Mouse (Mus musculus): Measurements from ENCODE around the gene Wdtc1. TPM values are rescaled to one million over a fixed set of nuclear protein-coding genes. Genes with fewer than 3 reads are reported as not detected.

The Wdtc1 gene
- total RNA-seq, 2 experiments from 2014 or later: 71.9 to 73.6 TPM

DNA sequence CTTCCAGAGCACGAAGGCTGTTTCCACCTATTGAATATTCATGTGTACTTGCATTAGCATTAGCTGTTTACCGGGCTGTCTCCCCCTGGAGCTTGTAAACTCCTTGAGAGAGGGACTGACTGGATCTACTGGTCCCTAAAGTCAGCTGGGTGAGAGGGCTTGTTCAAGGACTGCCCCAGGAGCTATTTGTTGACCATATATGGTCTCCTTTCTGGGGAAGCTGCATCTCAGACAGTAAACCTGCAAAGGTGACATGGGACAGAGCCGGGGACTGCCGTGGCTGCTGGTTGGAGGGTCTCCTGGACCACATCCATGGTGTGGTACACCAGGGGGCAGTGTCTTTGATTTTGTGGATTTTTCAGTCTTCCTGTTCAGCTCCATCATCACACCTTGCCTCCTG is 70.6 kb downstream of the Wdtc1 start:
- no peak for DNase-seq

DNA sequence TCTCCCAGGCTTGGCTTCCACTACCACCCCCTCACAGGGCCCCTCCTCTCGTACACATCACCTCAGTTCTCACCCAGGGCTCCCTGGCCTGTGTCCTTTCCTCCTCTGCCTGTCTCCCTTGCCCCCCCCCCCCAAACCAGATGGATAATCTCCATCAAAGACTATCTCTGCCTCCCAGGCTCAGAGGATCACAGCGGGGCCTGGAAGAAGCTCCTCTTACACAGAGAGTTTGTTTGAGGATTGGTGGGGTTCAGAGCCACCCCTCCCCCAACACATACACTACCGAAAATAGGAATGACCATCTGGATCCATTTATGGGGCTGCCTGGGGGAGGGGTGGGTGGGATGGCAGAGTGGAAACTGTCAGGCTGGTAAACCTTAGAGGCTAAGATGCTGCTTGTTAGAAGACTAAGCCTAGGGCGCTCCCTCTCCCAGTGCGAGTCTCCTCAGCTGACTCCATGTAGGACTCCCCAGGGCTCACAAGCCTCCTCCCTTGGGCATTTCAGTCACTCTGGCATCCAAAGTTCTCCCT is 71.3 kb downstream of the Wdtc1 start:
- no peak for DNase-seq

- DNase-seq: no peak
Measured at GRCm38 (mm10) chr4:133281513-133281912, 71.8 kb downstream of the Wdtc1 start.

- DNase-seq: no peak
Measured at GRCm38 (mm10) chr4:133278482-133278881, 74.8 kb downstream of the Wdtc1 start.

- no peak for DNase-seq
Measured at GRCm38 (mm10) chr4:133278067-133278466, 75.2 kb downstream of the Wdtc1 start.

DNA sequence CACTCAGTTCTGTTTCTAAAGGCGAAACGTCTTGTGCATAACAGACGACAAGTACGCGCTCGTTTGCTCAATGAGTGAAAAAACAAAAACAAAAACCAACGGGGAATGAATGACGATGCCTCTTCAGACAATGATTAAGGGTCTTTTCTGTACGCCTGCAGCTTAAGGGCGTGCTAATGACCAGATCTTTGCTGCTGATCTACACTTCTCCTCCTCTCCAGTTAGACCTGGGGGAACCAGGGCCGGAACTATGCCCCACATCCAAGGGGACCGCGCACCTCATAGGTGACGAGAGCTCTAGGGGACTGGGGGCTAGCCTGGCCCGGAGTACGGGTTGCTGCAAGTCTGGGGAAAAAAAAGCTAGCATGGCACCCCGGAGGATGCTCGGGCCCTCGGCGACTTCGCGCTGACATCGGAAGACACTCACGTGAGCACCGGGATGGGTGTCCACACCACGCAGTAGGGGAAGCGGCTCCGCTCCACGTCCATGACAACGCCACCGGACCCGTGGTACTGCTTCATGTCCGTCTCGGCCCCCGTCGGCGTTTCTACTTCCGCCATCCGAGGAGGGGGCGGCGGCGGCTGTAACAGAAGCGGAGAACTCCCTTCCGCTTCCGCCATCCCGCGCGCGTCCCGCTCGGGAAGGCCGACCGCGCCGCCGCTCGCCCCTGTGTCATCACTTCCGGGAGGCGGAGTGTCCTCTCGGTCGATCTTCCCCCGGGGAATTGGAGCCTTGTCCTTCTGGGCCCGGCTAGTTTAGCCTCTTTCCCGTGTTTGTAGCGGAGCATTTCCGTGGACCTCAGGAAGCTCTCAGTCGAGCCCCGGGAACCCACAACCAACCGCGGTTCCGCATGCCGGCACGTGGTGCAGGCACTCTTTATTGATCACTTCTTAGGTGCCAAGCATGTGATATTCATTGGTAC is 75.9 kb downstream of the Wdtc1 start, which contains the start of gene Tmem222:
Tmem222 (minus strand) TSS at position 689 of the 923 bp plus-strand sequence.
- DNase-seq: peak; percentile 97 to 98

GRCm38 (mm10) chr4:133270929-133271328 is 82.4 kb downstream of the Wdtc1 start:
- no peak for DNase-seq

DNA sequence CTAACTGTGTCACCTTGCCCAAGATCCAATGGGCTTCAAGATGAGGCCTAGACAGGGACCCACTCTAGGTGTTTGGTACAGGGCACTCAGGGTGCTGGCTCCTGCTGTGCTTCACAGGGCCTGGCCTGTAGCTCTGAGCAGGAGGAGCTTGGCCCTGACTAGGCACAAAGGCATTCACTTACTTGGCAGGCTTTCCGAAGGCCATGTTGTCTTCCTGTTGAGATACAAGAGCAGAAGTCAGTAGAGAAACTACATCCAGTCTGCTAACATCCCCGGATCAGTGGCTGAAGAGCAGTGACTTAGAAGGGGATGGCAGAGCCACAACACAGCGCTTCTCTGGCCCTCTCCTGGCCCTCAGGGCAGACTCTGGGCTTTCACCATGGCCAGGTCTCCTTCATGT is 83.7 kb downstream of the Wdtc1 start:
- DNase-seq: peak; percentile 76 to 87

DNA sequence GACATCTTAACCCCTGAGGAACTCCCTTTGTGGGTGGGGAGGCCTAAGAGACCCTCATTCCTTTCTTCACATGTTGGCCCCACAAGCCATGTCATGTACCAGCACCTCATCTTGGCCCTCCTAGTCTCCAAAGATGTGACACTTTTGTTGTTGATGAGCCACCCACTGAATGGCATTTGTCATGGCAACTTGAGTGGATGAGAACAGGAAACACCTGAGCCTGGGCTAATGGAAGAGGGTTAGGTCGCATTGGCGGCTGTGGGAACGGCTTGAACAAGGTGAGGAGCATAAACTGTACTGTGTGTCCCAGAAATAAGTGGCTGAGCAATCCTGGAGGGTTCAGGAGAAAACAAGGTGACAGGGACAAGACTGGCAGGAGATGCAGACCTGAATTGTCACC is 84.3 kb downstream of the Wdtc1 start:
- DNase-seq: no peak

DNA sequence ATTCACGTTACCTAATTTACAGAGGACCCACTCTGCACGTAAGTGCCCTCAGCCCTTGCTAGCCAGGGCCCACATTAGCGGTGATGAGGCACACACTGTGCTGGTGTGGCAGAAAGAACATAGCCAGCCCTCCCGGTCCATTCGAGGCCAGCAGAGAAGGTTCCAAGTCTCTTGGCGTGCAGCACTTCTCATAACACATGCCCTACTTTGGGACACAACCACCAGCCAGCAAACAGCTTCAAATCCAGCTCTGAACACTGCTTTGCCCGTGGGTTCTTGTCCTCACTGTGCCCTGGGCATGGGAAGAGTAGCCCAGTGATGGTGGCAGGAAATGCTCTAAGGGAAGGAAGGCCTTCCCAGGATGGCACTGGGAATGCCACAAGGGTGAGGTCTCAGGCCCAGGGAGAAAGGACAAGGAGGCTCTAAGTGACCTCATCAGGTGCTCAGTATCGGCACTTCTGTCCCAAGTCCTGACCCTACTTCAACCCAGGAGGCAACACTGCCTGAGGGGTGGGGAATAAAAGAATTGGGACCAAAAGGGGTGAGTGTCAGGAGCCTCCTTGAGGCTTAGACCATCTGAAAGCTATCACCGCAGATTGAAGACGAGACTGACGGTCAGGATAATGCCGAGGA is 86.9 kb downstream of the Wdtc1 start:
- peak in 1 of 2 experiments; percentile 50 for DNase-seq

DNA sequence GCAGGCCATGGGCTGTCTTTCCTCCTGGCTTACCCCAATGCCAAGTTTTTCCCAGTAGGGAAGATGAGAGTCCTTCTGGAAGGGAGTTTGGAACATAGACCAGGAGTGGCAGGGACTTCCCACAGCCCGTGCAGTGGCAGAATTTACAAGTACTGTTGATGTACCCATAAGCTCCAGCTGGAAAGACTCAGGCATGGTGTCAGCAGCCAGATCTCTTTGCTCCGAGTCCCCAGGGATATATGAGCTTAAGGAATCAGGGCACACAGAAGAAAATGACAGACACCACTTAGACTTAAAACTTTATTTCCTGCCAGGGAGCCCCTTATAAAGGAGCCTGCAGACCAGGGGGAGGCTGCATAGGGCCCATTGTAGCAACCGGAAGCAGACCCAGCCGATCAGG is 87.5 kb downstream of the Wdtc1 start:
- peak in 1 of 2 experiments; percentile 65 for DNase-seq

- no peak for DNase-seq
Measured at GRCm38 (mm10) chr4:133265297-133265696, 88.0 kb downstream of the Wdtc1 start.

- no peak for DNase-seq
Measured at GRCm38 (mm10) chr4:133264559-133264958, 88.7 kb downstream of the Wdtc1 start.

GRCm38 (mm10) chr4:133263756-133264155 is 89.5 kb downstream of the Wdtc1 start:
- no peak for DNase-seq

DNA sequence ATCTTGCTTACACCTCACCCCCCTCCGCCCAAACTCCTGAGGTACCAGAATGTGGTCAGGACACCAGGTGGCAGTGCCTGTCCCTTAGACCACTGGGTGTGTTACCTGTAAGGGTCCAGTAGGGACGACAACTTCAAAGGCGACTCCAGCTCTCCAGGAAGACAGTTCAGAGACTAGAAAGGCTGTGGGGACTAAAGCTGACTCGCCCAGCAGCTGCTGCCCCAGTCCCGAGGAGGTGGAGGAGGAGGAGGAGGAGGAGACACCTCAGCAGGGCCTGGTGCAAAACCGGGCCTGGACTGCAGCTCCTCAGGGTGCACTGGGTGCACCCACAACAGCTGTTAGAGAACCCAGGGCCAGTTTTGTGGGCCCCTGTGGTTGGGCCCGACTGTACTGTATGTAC is 90.4 kb downstream of the Wdtc1 start, which contains the start of gene Sytl1:
Sytl1 (minus strand) TSS at position 232 of the 400 bp plus-strand sequence.
- DNase-seq: no peak

DNA sequence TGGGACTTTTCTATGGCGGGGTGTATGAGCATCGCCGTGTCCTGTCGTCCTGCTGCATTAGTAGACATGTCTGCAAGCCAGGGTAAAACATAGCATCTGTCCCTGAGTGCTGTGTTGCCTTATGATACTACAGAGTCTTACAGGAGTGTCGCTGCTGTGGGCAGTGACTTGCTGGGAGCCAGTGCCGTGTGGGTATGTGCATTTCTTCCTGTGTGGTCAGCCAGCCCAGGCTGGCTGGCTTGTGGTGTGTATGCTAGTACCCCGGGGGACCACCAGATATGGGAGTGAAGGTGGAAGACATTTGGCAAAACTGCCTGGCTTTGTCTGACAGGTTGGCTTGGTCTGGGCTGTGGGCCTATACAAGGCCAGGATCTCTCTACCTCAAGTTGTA is 90.9 kb downstream of the Wdtc1 start:
- DNase-seq: no peak

DNA sequence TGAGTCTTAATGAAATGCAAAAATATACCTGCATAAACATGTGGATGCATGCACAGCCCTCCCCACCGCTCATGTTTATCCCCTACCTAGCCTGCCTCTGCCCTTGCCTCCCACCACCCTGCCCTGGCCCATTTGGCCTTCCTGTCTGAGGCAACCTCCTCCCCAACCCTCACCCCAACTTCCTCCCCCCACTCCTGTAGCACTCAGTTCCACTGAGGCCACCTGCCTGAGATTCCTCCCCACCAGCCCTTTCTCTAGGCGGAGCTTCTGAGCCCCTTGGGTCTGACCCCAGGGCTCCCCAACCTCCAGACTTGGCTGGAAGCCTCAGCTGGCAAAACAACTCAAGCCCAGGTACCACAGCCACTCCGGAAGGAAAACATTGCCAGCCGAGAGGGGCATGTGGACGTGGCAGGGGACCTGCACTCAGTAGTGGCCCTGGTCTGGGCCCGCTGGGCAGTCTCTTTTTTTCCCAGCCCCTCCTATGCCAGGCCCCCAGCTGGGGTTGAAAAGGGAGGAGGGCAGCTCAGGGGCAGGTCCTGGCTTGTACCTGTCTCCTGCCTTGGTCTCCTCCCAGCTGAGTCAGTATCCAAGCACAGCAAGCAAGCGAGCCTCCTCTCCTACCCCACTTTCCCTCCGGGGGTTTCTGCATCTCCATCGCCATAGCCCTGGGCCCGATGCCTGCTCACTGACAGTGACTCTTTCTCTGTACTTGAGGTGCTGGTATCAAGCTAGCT is 91.5 kb downstream of the Wdtc1 start:
- DNase-seq: no peak

DNA sequence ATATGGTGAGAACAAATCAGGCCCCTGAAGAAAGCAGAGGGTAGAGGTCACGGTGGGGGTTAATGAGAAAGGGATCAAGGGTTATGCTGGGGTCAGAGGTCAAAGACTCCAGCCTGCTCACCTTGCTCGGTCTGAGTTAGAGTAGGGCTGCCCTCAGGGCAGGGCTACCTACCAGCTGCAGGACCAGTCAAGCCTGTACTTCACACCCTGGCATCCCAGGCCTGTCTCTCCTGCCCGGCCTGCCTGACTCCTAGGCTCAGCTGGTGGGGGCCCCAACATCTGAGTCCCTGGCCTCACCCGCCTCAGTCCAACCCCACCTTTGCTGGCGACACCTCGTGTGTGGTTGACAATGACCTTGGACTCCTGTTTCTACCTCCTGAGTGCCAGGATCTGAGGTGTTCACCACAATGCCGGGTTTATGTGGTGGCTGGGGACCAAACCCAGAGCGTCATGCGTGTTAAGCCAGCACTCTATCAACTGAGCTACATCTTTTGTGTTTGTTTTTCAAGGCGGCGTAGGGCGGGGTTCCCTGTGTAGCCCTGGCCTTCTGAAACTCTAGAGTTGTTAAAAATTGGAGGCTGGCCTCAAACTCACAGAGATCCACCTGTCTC is 95.4 kb downstream of the Wdtc1 start:
- no peak for DNase-seq

DNA sequence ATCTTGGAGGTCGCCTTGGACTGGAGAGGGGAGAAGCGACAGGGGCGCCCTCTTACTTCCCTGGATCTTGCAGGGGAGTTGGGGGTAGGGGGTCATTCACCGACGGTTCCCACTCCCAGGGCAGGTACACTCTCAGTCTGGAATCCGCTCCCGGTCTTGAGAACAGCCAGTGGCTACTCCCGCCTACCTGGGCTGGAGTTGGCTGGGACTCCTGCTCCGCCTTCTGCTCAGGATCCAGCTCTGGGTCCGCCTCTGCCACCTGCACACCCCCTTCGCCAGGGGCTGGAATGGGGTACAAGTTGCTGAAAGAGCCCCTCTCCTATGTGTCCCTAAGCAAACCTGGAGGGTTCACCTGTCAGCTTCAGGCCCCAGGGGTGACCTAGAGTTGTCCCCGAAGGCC is 96.1 kb downstream of the Wdtc1 start:
- DNase-seq: no peak

GRCm38 (mm10) chr4:133256820-133257219 is 96.5 kb downstream of the Wdtc1 start:
- DNase-seq: no peak

DNA sequence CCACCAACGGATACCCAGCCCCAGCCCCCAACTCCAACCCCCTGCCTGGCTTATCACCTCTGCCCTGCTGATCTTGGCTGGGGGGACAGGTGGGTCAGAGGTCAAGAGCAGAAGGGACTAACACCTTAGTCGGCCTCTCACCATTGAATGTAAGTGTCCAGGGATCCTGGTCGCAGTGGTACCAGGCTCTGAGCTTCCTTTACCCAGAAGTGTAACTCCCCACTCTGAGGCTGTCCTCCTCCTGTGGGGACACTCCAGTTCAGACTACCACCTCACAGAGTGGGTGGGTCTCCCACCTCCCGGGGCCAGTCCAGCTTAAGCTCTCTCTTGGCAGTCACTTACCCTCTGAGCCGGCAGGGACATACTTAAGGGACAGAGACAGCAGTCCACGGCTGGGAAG is 97.9 kb downstream of the Wdtc1 start:
- no peak for DNase-seq

DNA sequence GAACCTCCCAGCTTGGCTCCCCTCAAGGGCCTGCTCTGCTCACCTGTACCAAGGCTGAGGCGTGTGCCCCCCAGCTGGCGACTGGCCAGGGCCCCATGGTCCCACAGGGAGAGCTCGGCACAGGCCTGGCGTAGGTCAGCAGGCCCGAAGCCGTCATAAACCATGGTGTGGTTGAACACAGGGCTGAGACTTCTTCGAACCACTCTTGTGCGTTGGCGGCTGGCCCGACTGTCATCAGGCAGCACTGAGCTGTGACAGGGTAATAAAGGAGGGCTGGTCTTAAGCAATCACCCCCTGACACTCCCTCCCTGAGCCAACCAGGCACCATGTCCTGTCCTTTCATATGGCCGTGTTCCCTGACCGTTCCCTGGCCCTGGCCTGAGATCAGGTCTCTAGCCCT is 99.9 kb downstream of the Wdtc1 start:
- DNase-seq: no peak

Data from heart, adult 18-20 months (tissue).